22 mouse cellular contexts compared by ENCODE assay signal in the genomic region with DNA sequence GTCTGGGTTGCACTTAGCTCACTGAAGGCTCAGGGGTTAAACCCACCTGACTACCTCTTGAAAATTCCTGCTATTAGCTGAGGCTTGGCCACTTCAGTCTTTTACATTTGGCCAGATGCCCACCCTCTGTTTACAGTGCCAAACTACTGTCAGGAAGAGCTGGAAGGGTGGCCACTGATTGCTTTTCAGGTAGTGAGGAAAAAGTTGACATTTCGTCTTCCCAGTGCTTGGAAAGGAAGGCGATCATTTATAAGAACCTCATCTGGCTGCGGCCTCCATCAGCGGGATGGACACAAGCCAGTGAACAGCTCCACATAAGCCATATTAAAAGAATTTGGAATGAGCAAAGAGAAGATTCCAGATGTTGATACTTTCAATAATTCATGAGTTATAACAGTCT.
A peak's percentile ranks its signal among the peaks of the same experiment; 100 is the strongest.
DNase-seq lines count a peak whose midpoint lies in the region; ATAC-seq and TF ChIP-seq lines count a peak whose summit lies in the region.
"Had no signal": no experiment of that assay in that cellular context is flagged by ENCODE, and none has a peak within 500 bp of the region (broad histone marks: within the 10 kb centered on the region; RNA-seq: fewer than 3 reads in every experiment).

No protein-coding gene starts in this region.

- TF ChIP-seq POLR2A in cerebellum, adult 2 months (IDR thresholded peaks at IDR 0.05; ENCODE audit: borderline replicate concordance, insufficient read depth, low read length): no peak

- TF ChIP-seq EP300 in lung, postnatal 0 days (IDR thresholded peaks at IDR 0.05): no peak

- no peaks in the 10 kb centered on the region for H3K36me3 ChIP-seq in kidney, embryonic 16.5 days (ENCODE audit: insufficient read depth, low read length)
- no peaks in the 10 kb centered on the region for H3K36me3 ChIP-seq in lung, embryonic 16.5 days (ENCODE audit: control insufficient read depth, insufficient read depth, low read length)
- no peaks in the 10 kb centered on the region for H3K36me3 ChIP-seq in lung, postnatal 0 days (ENCODE audit: insufficient read depth, low read length)
- H3K36me3 ChIP-seq: forebrain, embryonic 12.5 days; heart, embryonic 15.5 days; lung, embryonic 15.5 days; midbrain, embryonic 15.5 days; stomach, embryonic 15.5 days had no signal

- no peak for ATAC-seq in kidney, embryonic 16.5 days (ENCODE audit: low FRiP score, low TSS enrichment)
- 0 out of 2 replicates have a peak, but pooled peaks have one; percentile 23 for ATAC-seq in lung, embryonic 16.5 days (ENCODE audit: low read depth)
- ATAC-seq in lung, postnatal 0 days: no peak
- ATAC-seq: midbrain, embryonic 15.5 days had no signal

- no peak overlapping the region for H3K4me3 ChIP-seq in cerebellum, adult 2 months (replicated peaks; ENCODE audit: insufficient read depth, low read depth, low read length)
- H3K4me3 ChIP-seq in kidney, embryonic 16.5 days (ENCODE audit: low read length): no peak overlapping the region
- H3K4me3 ChIP-seq in lung, embryonic 16.5 days (ENCODE audit: low read length): no peak overlapping the region
- H3K4me3 ChIP-seq in lung, postnatal 0 days (ENCODE audit: low read depth, low read length): no peak overlapping the region
- H3K4me3 ChIP-seq: forebrain, embryonic 12.5 days; heart, embryonic 15.5 days; lung, embryonic 15.5 days; megakaryocyte, embryonic 14.5 days; midbrain, embryonic 15.5 days; myocyte; stomach, embryonic 15.5 days had no signal

- no peaks in the 10 kb centered on the region for H3K9me3 ChIP-seq in kidney, embryonic 16.5 days (ENCODE audit: low read length)
- no peaks in the 10 kb centered on the region for H3K9me3 ChIP-seq in lung, embryonic 16.5 days (ENCODE audit: control insufficient read depth, low read length)
- H3K9me3 ChIP-seq in lung, postnatal 0 days (ENCODE audit: low read length): no peaks in the 10 kb centered on the region
- H3K9me3 ChIP-seq: forebrain, embryonic 12.5 days; G1E; heart, embryonic 15.5 days; lung, embryonic 15.5 days; megakaryocyte, embryonic 14.5 days; midbrain, embryonic 15.5 days; stomach, embryonic 15.5 days had no signal

- peaks cover 28% of the 10 kb centered on the region for H3K4me1 ChIP-seq in cerebellum, adult 2 months (ENCODE audit: control insufficient read depth, insufficient read depth, low read length)
- H3K4me1 ChIP-seq in kidney, embryonic 16.5 days (ENCODE audit: insufficient read depth, low read length): peaks cover 14% of the 10 kb centered on the region
- H3K4me1 ChIP-seq in lung, embryonic 16.5 days (replicated peaks; ENCODE audit: control insufficient read depth, insufficient read depth, low read length): peaks cover 5% of the 10 kb centered on the region; the same call in 1 of the 2 replicates
- 0 out of 2 replicates have a peak, but pooled peaks cover 2% of the 10 kb centered on the region for H3K4me1 ChIP-seq in lung, postnatal 0 days (ENCODE audit: insufficient read depth, low read depth, low read length)

- H3K27ac ChIP-seq in cerebellum, adult 2 months (ENCODE audit: insufficient read depth, low read length): no peak overlapping the region
- no peak overlapping the region for H3K27ac ChIP-seq in kidney, embryonic 16.5 days (ENCODE audit: low read length)
- H3K27ac ChIP-seq in lung, embryonic 16.5 days (ENCODE audit: low read length): no peak overlapping the region
- no peak overlapping the region for H3K27ac ChIP-seq in lung, postnatal 0 days (ENCODE audit: low read length)
- H3K27ac ChIP-seq: forebrain, embryonic 12.5 days; heart, embryonic 15.5 days; kidney, postnatal 0 days; lung, embryonic 15.5 days; midbrain, embryonic 15.5 days; stomach, embryonic 15.5 days had no signal

- no peak for TF ChIP-seq CTCF in cerebellum, adult 2 months (IDR thresholded peaks at IDR 0.05; ENCODE audit: borderline replicate concordance, insufficient read depth, low read depth, low read length)
- no peak for TF ChIP-seq CTCF in lung, postnatal 0 days (IDR thresholded peaks at IDR 0.05)

- 75% methylated on average over 4 of the region's 4 CpGs for WGBS in cerebellum, adult 2 months
- WGBS in kidney, embryonic 16.5 days: 78% methylated on average over 4 of the region's 4 CpGs
- 31% methylated on average over 4 of the region's 4 CpGs for WGBS in lung, embryonic 16.5 days
- 33% methylated on average over 4 of the region's 4 CpGs for WGBS in lung, postnatal 0 days

- H3K9ac ChIP-seq in kidney, embryonic 16.5 days (replicated peaks; ENCODE audit: low read length): no peak overlapping the region
- H3K9ac ChIP-seq in lung, embryonic 16.5 days (ENCODE audit: low read length): no peak overlapping the region
- H3K9ac ChIP-seq in lung, postnatal 0 days (replicated peaks; ENCODE audit: low read depth): no peak overlapping the region
- H3K9ac ChIP-seq: forebrain, embryonic 12.5 days; heart, embryonic 15.5 days; lung, embryonic 15.5 days; midbrain, embryonic 15.5 days; stomach, embryonic 15.5 days had no signal

- no peaks in the 10 kb centered on the region for H3K27me3 ChIP-seq in cerebellum, adult 2 months (ENCODE audit: control insufficient read depth, insufficient read depth, low read length)
- no peaks in the 10 kb centered on the region for H3K27me3 ChIP-seq in kidney, embryonic 16.5 days (ENCODE audit: insufficient read depth, low read length)
- H3K27me3 ChIP-seq in lung, embryonic 16.5 days (ENCODE audit: control insufficient read depth, insufficient read depth, low read depth, low read length): no peaks in the 10 kb centered on the region
- H3K27me3 ChIP-seq in lung, postnatal 0 days (replicated peaks; ENCODE audit: insufficient read depth, low read length): no peaks in the 10 kb centered on the region
- H3K27me3 ChIP-seq: heart, embryonic 15.5 days; lung, embryonic 15.5 days; megakaryocyte, embryonic 14.5 days; midbrain, embryonic 15.5 days; stomach, embryonic 15.5 days had no signal

- no peak overlapping the region for H3K4me2 ChIP-seq in kidney, embryonic 16.5 days (replicated peaks; ENCODE audit: low read depth, low read length)
- H3K4me2 ChIP-seq in lung, embryonic 16.5 days (ENCODE audit: low read depth, low read length): no peak overlapping the region
- no peak overlapping the region for H3K4me2 ChIP-seq in lung, postnatal 0 days (replicated peaks; ENCODE audit: low read depth, low read length)
- H3K4me2 ChIP-seq: forebrain, embryonic 12.5 days; heart, embryonic 15.5 days; lung, embryonic 15.5 days; midbrain, embryonic 15.5 days; stomach, embryonic 15.5 days had no signal

- peak; percentile 30 to 36 for DNase-seq in cerebellum, adult 2 months
- DNase-seq in cerebellum, adult 11 months: no peak
- peak; percentile 23 for DNase-seq in kidney, adult 18-20 months
- DNase-seq in lung, postnatal 0 days (ENCODE audit: low spot score): no peak
- DNase-seq in kidney, postnatal 36 days: peak; percentile 16 to 46
- DNase-seq in right cerebral cortex, adult 18-20 months: no peak
- DNase-seq: cerebellum, postnatal 36 days; gastrocnemius, postnatal 10 days; liver; right cerebral cortex, postnatal 14 days; thymus, adult 2 months had no signal

Comparison
In these comparisons a context has a peak if more than half of its experiments do, and no peak if none do; other contexts are left out.
1. DNase-seq: peak in cerebellum, adult 2 months (2 of 2), kidney, adult 18-20 months (single experiment) and kidney, postnatal 36 days (2 of 2); none in cerebellum, adult 11 months (single experiment), lung, postnatal 0 days (single experiment) and right cerebral cortex, adult 18-20 months (single experiment).